Mouse (Mus musculus) liver, adult 2 months (tissue): ENCODE data around the gene Pparg. TPM values are rescaled to one million over a fixed set of nuclear protein-coding genes. Genes with fewer than 3 reads are reported as not detected.

ENCODE experiments used
- DNase-seq: peaks from one replicate; pipeline ENCODE4 v3.0.0-alpha.2; 2011; ENCODE audit warnings: low read depth, low spot score; ENCODE audit errors: extremely low read depth
- H3K27ac ChIP-seq: fragments of 200-500 bp; replicated peaks from 2 replicates; pipeline ENCODE4 v1.5.1; 2012; ENCODE audit warnings: low read depth, mild to moderate bottlenecking, control low read depth, inconsistent platforms, low read length; ENCODE audit not compliant: insufficient read depth
- H3K27me3 ChIP-seq: fragments of 200-500 bp; 2 replicates; pipeline ENCODE4 v1.6.1; 2012; ENCODE audit warnings: mild to moderate bottlenecking, moderate library complexity, low read length, inconsistent platforms; ENCODE audit not compliant: control insufficient read depth, insufficient read depth
- H3K36me3 ChIP-seq: fragments of 200-500 bp; 2 replicates; pipeline ENCODE4 v1.6.1; 2012; ENCODE audit warnings: low read length, inconsistent platforms; ENCODE audit not compliant: control insufficient read depth, insufficient read depth
- H3K4me1 ChIP-seq: fragments of 200-500 bp; 2 replicates; pipeline ENCODE4 v1.6.1; 2011; ENCODE audit warnings: low read length; ENCODE audit not compliant: control insufficient read depth, insufficient read depth
- H3K4me3 ChIP-seq: fragments of 200-500 bp; 2 replicates; pipeline ENCODE4 v1.5.1; 2011; ENCODE audit warnings: low read depth, mild to moderate bottlenecking, control low read depth, low read length, moderate library complexity; ENCODE audit not compliant: insufficient read depth
- H3K79me2 ChIP-seq: fragments of 200-500 bp; 2 replicates; pipeline ENCODE4 v1.6.1; 2012; ENCODE audit warnings: inconsistent platforms, mild to moderate bottlenecking, low read length, moderate library complexity; ENCODE audit not compliant: control insufficient read depth, insufficient read depth
- H3K9ac ChIP-seq: fragments of 200-500 bp; 2 replicates; pipeline ENCODE4 v1.6.1; 2012; ENCODE audit warnings: low read depth, mild to moderate bottlenecking, control low read depth, inconsistent platforms, low read length
- CTCF ChIP-seq: fragments of 200-500 bp; IDR thresholded peaks from 2 replicates; pipeline ENCODE4 v1.5.1; 2011; ENCODE audit warnings: low read depth, low read length, control low read depth
- POLR2A ChIP-seq: fragments of 200-500 bp; IDR thresholded peaks from 2 replicates; pipeline ENCODE4 v1.6.1; 2011; ENCODE audit warnings: low read length, control low read depth; ENCODE audit not compliant: insufficient read depth; ENCODE audit errors: extremely low read depth
- WGBS: fragments of 180-500 bp; shearing (Covaris S2); methylation state at CpG from one replicate; pipeline ENCODE4 v1.1.7; 2018; 5-methylcytosine and 5-hydroxymethylcytosine counted together
- polyA plus RNA-seq: library from polyadenylated mRNA; depleted of rRNA; stranded (reverse); fragments of >200 nt; gene quantifications from 2 replicates; pipeline ENCODE4 v1.2.3, GENCODE M21; 2012
- total RNA-seq: library from RNA; depleted of rRNA; stranded (reverse); fragments of >200 nt; gene quantifications from 2 replicates; pipeline ENCODE4 v1.2.3, GENCODE M21; 2014

Gene Pparg
- total and polyA plus RNA-seq, 2 experiments = 6.2 to 8.9 TPM

DNA sequence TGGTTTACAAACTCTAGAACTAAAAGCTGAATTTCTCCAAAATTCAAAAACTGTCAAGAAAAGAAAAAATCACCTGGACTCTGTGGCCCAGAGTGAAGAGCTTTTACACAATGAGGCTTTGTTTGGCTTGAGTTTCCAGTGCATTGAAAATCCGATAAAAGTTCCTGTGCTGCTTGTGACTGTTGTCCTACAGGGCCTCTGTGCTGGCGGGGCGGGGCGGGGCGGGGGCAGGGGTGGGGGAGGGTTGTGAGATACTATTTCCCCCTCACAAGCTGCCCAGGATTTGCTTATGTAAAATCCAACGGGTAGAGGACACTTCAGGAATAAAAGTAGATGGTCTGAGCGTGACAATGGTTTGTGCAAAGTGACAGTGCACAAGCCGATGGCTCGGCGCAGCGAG lies 16.2 kb upstream of the Pparg start:
- H3K4me1 ChIP-seq = peaks cover 2% of the 10 kb centered on the region
- no peak overlapping the region for H3K27ac ChIP-seq
- H3K27me3 ChIP-seq = no peaks in the 10 kb centered on the region
- no peaks in the 10 kb centered on the region for H3K79me2 ChIP-seq
- 34% methylated on average over 11 of the region's 11 CpGs for WGBS
- TF ChIP-seq CTCF = no peak
- no peak for TF ChIP-seq POLR2A
- DNase-seq = peak; percentile 38
- no peak overlapping the region for H3K4me3 ChIP-seq
- no peak overlapping the region for H3K9ac ChIP-seq
- H3K36me3 ChIP-seq = no peaks in the 10 kb centered on the region

DNA sequence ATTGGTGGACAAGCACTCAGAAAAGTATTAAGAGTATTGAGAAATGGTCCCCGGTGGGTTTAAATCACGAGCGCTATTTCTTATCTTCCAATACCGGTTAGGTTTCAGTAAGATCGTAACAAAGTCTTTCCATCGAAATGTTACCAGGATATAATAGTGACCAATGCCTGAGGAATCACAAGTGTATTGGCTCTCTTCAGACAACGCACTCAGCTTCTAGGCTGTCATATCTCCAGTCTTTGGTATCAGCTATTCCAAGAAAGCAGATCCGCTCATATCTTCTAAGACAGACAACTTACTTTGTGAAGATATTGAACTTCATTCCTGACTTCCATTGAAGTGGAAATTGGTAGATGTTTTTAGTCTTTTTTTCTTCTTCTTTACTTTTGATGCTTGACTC lies 15.7 kb upstream of the Pparg start:
- no peak for DNase-seq
- H3K4me3 ChIP-seq = no peak overlapping the region
- H3K27ac ChIP-seq = no peak overlapping the region

DNA sequence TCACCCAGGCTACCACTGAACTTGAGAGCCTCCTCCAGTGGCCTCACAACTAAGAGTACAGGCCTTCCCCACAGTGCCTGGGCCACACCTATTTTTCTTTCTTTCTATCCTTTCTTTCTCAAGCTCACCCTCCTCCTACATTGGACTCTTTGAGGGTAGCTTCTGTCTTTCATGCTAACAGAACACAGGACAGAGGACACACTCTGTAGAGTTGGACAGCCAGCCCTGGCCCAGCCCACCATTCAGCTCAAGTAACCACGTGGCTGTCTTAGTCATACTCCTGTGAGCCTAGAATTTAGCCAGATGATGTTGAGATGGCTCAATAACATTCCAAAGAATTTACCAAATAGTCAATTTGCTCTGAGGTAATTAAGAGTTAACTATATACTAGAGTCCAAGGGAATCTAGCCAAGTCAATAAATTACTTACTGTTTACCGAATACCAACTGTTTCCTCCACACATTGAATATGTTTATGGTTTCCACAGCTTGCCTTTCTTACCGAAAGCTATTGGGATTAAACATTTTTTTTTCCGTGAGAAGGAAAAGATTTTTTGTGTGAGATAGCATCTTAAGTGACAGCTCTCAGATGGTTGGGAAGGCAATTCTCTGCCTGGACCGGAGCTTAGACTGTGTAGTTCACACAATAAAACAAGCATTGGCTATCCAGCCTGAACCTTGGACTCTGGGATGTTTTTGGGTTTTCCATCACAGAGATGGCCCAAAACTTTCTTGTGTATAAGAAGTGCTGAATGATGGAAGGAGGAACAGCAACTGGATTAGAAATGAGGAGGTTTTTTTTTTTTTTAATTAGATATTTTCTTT lies 10.9 kb upstream of the Pparg start:
- Histone ChIP-seq H3K4me1 (no peaks in the 10 kb centered on the region; the same call in 1 of the 2 replicates), H3K27me3 (no peaks in the 10 kb centered on the region), H3K9ac (no peak overlapping the region), H3K27ac (no peak overlapping the region), H3K79me2 (no peaks in the 10 kb centered on the region), H3K4me3 (no peak overlapping the region), H3K36me3 (no peaks in the 10 kb centered on the region)
- TF ChIP-seq POLR2A (no peak), CTCF (no peak)
- DNase-seq = no peak
- 43% methylated on average over 5 of the region's 5 CpGs for WGBS

More for the DNA sequence above, 15.7 kb upstream of the Pparg start:
- no peak overlapping the region for H3K9ac ChIP-seq
- no peak for TF ChIP-seq CTCF
- no peak for TF ChIP-seq POLR2A
- WGBS = 87% methylated on average over 8 of the region's 8 CpGs
- no peaks in the 10 kb centered on the region for H3K79me2 ChIP-seq
- H3K27me3 ChIP-seq = no peaks in the 10 kb centered on the region
- no peaks in the 10 kb centered on the region for H3K36me3 ChIP-seq
- H3K4me1 ChIP-seq = peaks cover 2% of the 10 kb centered on the region

DNA sequence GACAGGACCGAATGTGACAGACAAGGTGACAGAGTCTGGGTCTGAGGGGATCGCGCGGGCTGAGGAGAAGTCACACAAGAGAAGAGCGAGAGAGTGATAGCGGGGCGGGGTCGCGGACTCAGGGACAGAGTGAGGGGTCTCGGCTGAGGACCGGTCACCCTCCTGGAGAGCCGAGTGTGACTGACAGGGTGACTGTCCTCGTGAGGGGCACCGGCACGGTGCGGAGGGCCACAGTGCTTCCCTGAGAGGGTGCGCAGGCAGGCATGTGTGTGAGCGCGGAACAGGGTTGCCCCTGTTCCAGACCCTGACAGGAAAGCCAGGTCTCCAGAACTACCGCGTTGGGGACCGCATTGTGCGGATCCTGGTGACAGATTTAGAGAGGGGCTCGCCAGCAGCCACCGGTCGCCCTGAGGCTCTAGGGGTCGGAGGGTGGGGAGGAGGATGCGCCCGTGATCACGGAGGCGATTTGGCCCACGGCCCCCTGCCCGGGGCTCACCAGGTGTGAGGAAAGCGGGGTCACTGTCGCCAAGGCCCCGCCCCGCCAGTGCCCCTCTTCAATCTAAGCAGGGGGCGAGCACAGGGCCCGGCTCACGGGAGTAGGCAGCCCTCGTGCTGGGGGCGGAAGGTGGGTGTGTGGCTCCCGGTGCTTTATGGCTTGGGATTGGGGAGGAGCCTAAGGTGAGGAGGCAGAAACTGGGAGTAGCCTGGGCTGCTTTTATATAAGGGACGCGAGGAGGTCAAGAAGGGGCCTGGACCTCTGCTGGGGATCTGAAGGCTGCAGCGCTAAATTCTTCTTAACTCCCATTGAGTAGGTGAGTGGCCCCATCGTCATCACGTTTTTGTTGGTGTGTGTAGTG lies 1.1 kb downstream of the Pparg start:
- Histone ChIP-seq H3K27ac (no peak overlapping the region), H3K9ac (peak overlapping the region; percentile 85), H3K4me1 (peaks cover 2% of the 10 kb centered on the region; the same call in 1 of the 2 replicates), H3K27me3 (no peaks in the 10 kb centered on the region), H3K79me2 (no peaks in the 10 kb centered on the region), H3K4me3 (peak overlapping the region; percentile 68), H3K36me3 (no peaks in the 10 kb centered on the region)
- 5% methylated on average over 48 of the region's 48 CpGs for WGBS
- no peak for DNase-seq
- TF ChIP-seq CTCF = no peak
- no peak for TF ChIP-seq POLR2A

DNA sequence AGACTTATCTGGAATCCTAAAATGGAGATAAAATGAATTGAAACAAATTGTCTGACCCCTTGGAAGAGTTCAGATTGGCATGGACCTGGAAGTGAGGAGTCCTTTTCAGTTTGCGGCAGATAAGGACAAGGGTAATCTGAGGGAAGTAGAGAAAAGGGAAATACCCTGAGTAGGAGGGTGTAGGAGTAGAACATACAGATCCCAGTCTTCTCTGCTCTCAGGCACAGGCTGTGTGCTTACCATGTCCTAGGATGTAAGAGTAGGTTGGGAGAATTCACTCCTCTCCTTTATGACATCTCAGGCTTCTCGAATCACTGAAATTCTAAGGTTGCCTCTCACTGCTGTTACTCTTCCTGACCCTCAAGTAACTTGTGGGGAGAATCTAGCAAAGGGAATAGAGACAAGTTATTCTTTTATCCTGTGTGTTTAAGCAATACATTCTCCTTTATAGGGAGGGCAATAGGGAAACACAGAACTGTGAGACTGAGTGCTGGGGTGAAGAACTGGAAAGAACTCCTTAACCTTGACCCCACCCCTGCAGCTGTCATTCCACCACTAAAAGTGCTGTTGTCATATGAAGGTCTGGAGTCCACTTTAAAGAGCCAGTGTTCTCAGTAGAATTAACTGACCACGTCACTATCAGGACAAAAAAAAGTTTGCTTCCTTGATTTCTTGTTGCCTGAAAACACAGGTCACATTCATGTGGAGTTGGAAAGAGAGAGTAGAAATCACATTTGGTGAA lies 6.3 kb downstream of the Pparg start:
- Histone ChIP-seq H3K36me3 (no peaks in the 10 kb centered on the region), H3K9ac (no peak overlapping the region), H3K27ac (no peak overlapping the region), H3K27me3 (no peaks in the 10 kb centered on the region), H3K79me2 (no peaks in the 10 kb centered on the region), H3K4me3 (no peak overlapping the region), H3K4me1 (peaks cover 2% of the 10 kb centered on the region; the same call in 1 of the 2 replicates)
- 79% methylated on average over 3 of the region's 3 CpGs for WGBS
- TF ChIP-seq POLR2A (no peak), CTCF (no peak)
- DNase-seq = no peak
